Mouse (Mus musculus) CH12.LX (cell line): ENCODE measurements around the gene Itprid1. TPM values are rescaled to one million over a fixed set of nuclear protein-coding genes. Genes with fewer than 3 reads are reported as not detected.

ENCODE experiments used
- DNase-seq: peaks from one replicate; pipeline ENCODE4 v3.0.0-alpha.2; 2013; ENCODE audit errors: extremely low read depth
- H3K27ac ChIP-seq: 2 replicates; pipeline ENCODE4 v1.5.1; 2012; ENCODE audit warnings: low read depth, mild to moderate bottlenecking, control low read depth, moderate library complexity; ENCODE audit not compliant: insufficient read depth
- H3K27me3 ChIP-seq: replicated peaks from 2 replicates; pipeline ENCODE3; 2012; ENCODE audit warnings: inconsistent platforms
- H3K36me3 ChIP-seq, 2 experiments: replicated peaks in 1 of 2; 2 replicates each; pipeline versions ENCODE3 to v1.6.1; 2012; ENCODE audit warnings: inconsistent platforms in 1 of 2, low read length in 1 of 2, mild to moderate bottlenecking in 1 of 2, mixed read lengths in 1 of 2, moderate library complexity in 1 of 2; ENCODE audit not compliant: control insufficient read depth in 1 of 2, insufficient read depth in 1 of 2
- H3K4me1 ChIP-seq, 2 experiments: 2 replicates each; pipeline ENCODE4 v1.6.1; 2012; ENCODE audit warnings: inconsistent platforms in 1 of 2, moderate library complexity in 1 of 2; ENCODE audit not compliant: insufficient read depth in 2 of 2, control insufficient read depth in 1 of 2
- H3K4me2 ChIP-seq: 2 replicates; pipeline ENCODE4 v1.6.1; 2012; ENCODE audit warnings: low read depth, mild to moderate bottlenecking, control low read depth; ENCODE audit not compliant: poor library complexity, insufficient read depth, severe bottlenecking
- H3K4me3 ChIP-seq, 3 experiments: fragments of 150-350 bp in 1 of 3; sonication (generic) in 1 of 3; replicated peaks in 1 of 3; 2 replicates each; pipeline versions ENCODE3 to v1.5.1; 2011 to 2012; ENCODE audit warnings: low read depth in 2 of 3, low read length in 2 of 3, mild to moderate bottlenecking in 2 of 3, moderate library complexity in 2 of 3, control low read depth in 1 of 3, improper control_type of control experiment in 1 of 3, inconsistent platforms in 1 of 3, mixed read lengths in 1 of 3; ENCODE audit not compliant: poor library complexity in 1 of 3
- H3K79me2 ChIP-seq: replicated peaks from 2 replicates; pipeline ENCODE4 v1.6.1; 2012; ENCODE audit warnings: mild to moderate bottlenecking, moderate library complexity; ENCODE audit not compliant: control insufficient read depth, poor library complexity, insufficient read depth, severe bottlenecking; ENCODE audit errors: extremely low read depth
- H3K9ac ChIP-seq: 2 replicates; pipeline ENCODE4 v1.6.1; 2012; ENCODE audit warnings: low read depth, mild to moderate bottlenecking, control low read depth, moderate library complexity; ENCODE audit not compliant: insufficient read depth
- H3K9me3 ChIP-seq: replicated peaks from 2 replicates; pipeline ENCODE3; 2012; ENCODE audit warnings: low read length, inconsistent platforms, mixed read lengths
- CTCF ChIP-seq, 2 experiments: IDR thresholded peaks in 1 of 2; conservative IDR thresholded peaks in 1 of 2; 2 replicates each; pipeline ENCODE4 v1.5.1; 2011 to 2012; ENCODE audit warnings: low read depth in 2 of 2, low read length in 2 of 2, improper control_type of control experiment in 1 of 2, inconsistent platforms in 1 of 2, mild to moderate bottlenecking in 1 of 2, moderate library complexity in 1 of 2
- E2F4 ChIP-seq: IDR thresholded peaks from 2 replicates; pipeline ENCODE4 v1.6.1; 2011; ENCODE audit warnings: low read depth, low read length, improper control_type of control experiment; ENCODE audit not compliant: insufficient replicate concordance
- ELF1 ChIP-seq: IDR thresholded peaks from 2 replicates; pipeline ENCODE4 v1.6.1; 2014; ENCODE audit warnings: low read depth, mild to moderate bottlenecking, inconsistent platforms, low read length, improper control_type of control experiment
- GABPA ChIP-seq: IDR thresholded peaks from 2 replicates; pipeline ENCODE4 v1.6.1; 2012; ENCODE audit warnings: low read depth, low read length, improper control_type of control experiment, inconsistent platforms; ENCODE audit not compliant: insufficient replicate concordance
- HCFC1 ChIP-seq: IDR thresholded peaks from 2 replicates; pipeline ENCODE4 v1.6.1; 2012; ENCODE audit warnings: low read depth, mild to moderate bottlenecking, inconsistent platforms, low read length, improper control_type of control experiment
- JUN ChIP-seq: IDR thresholded peaks from 2 replicates; pipeline ENCODE4 v1.6.1; 2011; ENCODE audit warnings: low read depth, mild to moderate bottlenecking, low read length, improper control_type of control experiment, moderate library complexity; ENCODE audit not compliant: insufficient read depth
- KAT2A ChIP-seq: IDR thresholded peaks from 2 replicates; pipeline ENCODE4 v1.6.1; 2012; ENCODE audit warnings: low read length, improper control_type of control experiment, inconsistent platforms; ENCODE audit not compliant: insufficient replicate concordance
- MAFK ChIP-seq: IDR thresholded peaks from 2 replicates; pipeline ENCODE4 v1.6.1; 2011; ENCODE audit warnings: low read length, improper control_type of control experiment; ENCODE audit not compliant: insufficient replicate concordance
- MAZ ChIP-seq: IDR thresholded peaks from 2 replicates; pipeline ENCODE4 v1.6.1; 2012; ENCODE audit warnings: low read depth, mild to moderate bottlenecking, inconsistent platforms, low read length, improper control_type of control experiment, moderate library complexity
- MXI1 ChIP-seq: IDR thresholded peaks from 2 replicates; pipeline ENCODE4 v1.6.1; 2011; ENCODE audit warnings: mild to moderate bottlenecking, low read depth, low read length, improper control_type of control experiment
- NRF1 ChIP-seq: IDR thresholded peaks from 2 replicates; pipeline ENCODE4 v1.6.1; 2014; ENCODE audit warnings: low read depth, mild to moderate bottlenecking, inconsistent platforms, low read length, improper control_type of control experiment, moderate library complexity
- POLR2A ChIP-seq: IDR thresholded peaks from 2 replicates; pipeline ENCODE4 v1.6.1; 2011; ENCODE audit warnings: low read depth, mild to moderate bottlenecking, improper control_type of control experiment, low read length
- RCOR1 ChIP-seq: conservative IDR thresholded peaks from 2 replicates; pipeline ENCODE4 v1.6.1; 2012; ENCODE audit warnings: low read depth, mild to moderate bottlenecking, inconsistent platforms, low read length, improper control_type of control experiment
- SIN3A ChIP-seq: IDR thresholded peaks from 2 replicates; pipeline ENCODE4 v1.6.1; 2012; ENCODE audit warnings: low read length, improper control_type of control experiment, inconsistent platforms
- TCF12 ChIP-seq: IDR thresholded peaks from 2 replicates; pipeline ENCODE4 v1.6.1; 2014; ENCODE audit warnings: low read depth, mild to moderate bottlenecking, inconsistent platforms, low read length, improper control_type of control experiment
- UBTF ChIP-seq: IDR thresholded peaks from 2 replicates; pipeline ENCODE4 v1.6.1; 2012; ENCODE audit warnings: low read depth, mild to moderate bottlenecking, inconsistent platforms, low read length, improper control_type of control experiment, moderate library complexity
- USF1 ChIP-seq: IDR thresholded peaks from 2 replicates; pipeline ENCODE4 v1.6.1; 2014; ENCODE audit warnings: low read depth, mild to moderate bottlenecking, inconsistent platforms, low read length, improper control_type of control experiment
- USF2 ChIP-seq: conservative IDR thresholded peaks from 2 replicates; pipeline ENCODE4 v1.6.1; 2011; ENCODE audit warnings: low read depth, low read length, improper control_type of control experiment
- ZC3H11A ChIP-seq: IDR thresholded peaks from 2 replicates; pipeline ENCODE4 v1.6.1; 2012; ENCODE audit warnings: low read depth, mild to moderate bottlenecking, inconsistent platforms, low read length, improper control_type of control experiment
- ZNF384 ChIP-seq: IDR thresholded peaks from 2 replicates; pipeline ENCODE4 v1.6.1; 2012; ENCODE audit warnings: low read depth, low read length, improper control_type of control experiment, inconsistent platforms
- dilution Hi-C: fragments of 300-500 bp; cut with MboI; formaldehyde crosslinking; loops from 2 replicates; pipeline ENCODE4 v1.14.3; 2020; ENCODE audit warnings: low sequenced_read_pairs; ENCODE audit not compliant: extremely low pct_unique_long_range_greater_than_20kb, extremely low pct_ligation_motif_present
- in situ Hi-C: fragments of 300-500 bp; cut with MboI; formaldehyde crosslinking; loops from 3 replicates; pipeline ENCODE4 v1.14.3; 2019; ENCODE audit warnings: low sequenced_read_pairs, low pct_ligation_motif_present, low pct_unique_long_range_greater_than_20kb, mixed read lengths
- polyA plus RNA-seq: library from polyadenylated mRNA; unstranded; fragments of >175 nt; gene quantifications from 2 replicates; pipeline ENCODE4 v1.2.1, GENCODE M21; 2012; ENCODE audit warnings: low read depth; ENCODE audit not compliant: insufficient read length
- total RNA-seq, 2 experiments: library from RNA; depleted of rRNA; stranded (reverse); fragments of 300-350 nt in 1 of 2; fragments of >200 nt in 1 of 2; gene quantifications; 2 replicates each; pipeline ENCODE4 v1.2.3; 2012 to 2014

Itprid1 gene
- total and polyA plus RNA-seq, 3 experiments, result 0.11 TPM; not detected in 1

DNA sequence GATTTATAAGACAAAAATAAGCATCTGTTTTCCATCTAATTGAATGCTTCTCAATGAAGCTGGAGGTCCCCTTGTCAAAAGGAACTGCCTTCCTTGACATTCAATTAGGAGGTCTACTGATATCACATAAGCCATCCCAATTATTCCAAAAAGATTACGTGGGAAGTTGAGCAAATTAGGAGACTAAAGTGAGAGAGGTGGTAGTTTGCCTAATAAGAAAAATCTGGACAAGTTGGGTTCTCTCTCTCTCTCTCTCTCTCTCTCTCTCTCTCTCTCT lies 65.6 kb downstream of the Itprid1 start:
- dilution Hi-C loops (no loop called here), in situ Hi-C loops (no loop called here)
- Histone ChIP-seq H3K4me2 (no peak overlapping the region), H3K9me3 (no peaks in the 10 kb centered on the region), H3K79me2 (no peaks in the 10 kb centered on the region), H3K9ac (no peak overlapping the region), H3K27me3 (no peaks in the 10 kb centered on the region), H3K4me1 (no peaks in the 10 kb centered on the region), H3K27ac (no peak overlapping the region), H3K36me3 (no peaks in the 10 kb centered on the region), H3K4me3 (no peak overlapping the region)
- DNase-seq, result no peak
- TF ChIP-seq USF1 (no peak), JUN (no peak), TCF12 (no peak), POLR2A (no peak), CTCF (conservative IDR thresholded peaks at IDR 0.05 in 1 of 2, IDR thresholded peaks at IDR 0.05 in 1 of 2; ENCODE audit: low read depth in 2 of 2, low read length in 2 of 2) (no peak), GABPA (no peak), RCOR1 (no peak), MAZ (no peak)

DNA sequence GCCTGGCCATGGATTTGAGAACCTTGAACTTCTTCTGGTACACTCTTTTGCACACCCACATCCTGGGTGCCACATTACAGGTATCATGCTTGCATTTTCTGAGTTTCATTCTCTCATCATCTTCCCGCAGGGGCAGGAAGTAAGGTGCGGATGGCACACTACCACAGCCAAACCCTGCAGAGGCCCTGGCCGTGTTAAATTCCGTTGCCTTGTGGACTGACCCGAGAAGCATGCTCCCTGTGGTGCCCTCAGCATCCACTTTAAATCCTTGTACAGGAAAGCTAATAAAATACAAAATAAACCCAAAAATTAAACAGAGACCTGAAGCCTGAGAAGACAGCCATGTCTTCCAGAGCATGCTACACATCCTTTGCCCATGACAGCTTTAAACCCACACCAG lies 82.5 kb downstream of the Itprid1 start:
- Histone ChIP-seq H3K27ac (no peak overlapping the region), H3K4me3 (no peak overlapping the region), H3K79me2 (no peaks in the 10 kb centered on the region), H3K4me2 (no peak overlapping the region), H3K4me1 (no peaks in the 10 kb centered on the region), H3K9ac (no peak overlapping the region), H3K27me3 (no peaks in the 10 kb centered on the region), H3K9me3 (no peaks in the 10 kb centered on the region), H3K36me3 (no peaks in the 10 kb centered on the region)
- DNase-seq, result no peak
- TF ChIP-seq ZNF384 (no peak), HCFC1 (no peak), MAZ (no peak), NRF1 (no peak), MXI1 (no peak), SIN3A (no peak), TCF12 (no peak), ELF1 (no peak), USF2 (no peak), E2F4 (no peak), MAFK (no peak), UBTF (no peak), KAT2A (no peak), USF1 (no peak), ZC3H11A (no peak), CTCF (conservative IDR thresholded peaks at IDR 0.05 in 1 of 2, IDR thresholded peaks at IDR 0.05 in 1 of 2; ENCODE audit: low read depth in 2 of 2, low read length in 2 of 2) (no peak), JUN (no peak)
- in situ Hi-C loops, result no loop called here
- dilution Hi-C loops, result no loop called here
